Mouse (Mus musculus) bone marrow macrophage, adult 2 months (primary cell): ENCODE results near the gene Ubqln3.

Experiments
- CTCF ChIP-seq: IDR thresholded peaks from 2 replicates; pipeline ENCODE4 v1.5.1; 2012; ENCODE audit warnings: low read depth, mild to moderate bottlenecking, low read length, moderate library complexity
- POLR2A ChIP-seq: IDR thresholded peaks from 2 replicates; pipeline ENCODE4 v1.6.1; 2012; ENCODE audit warnings: mild to moderate bottlenecking, low read depth, low read length, borderline replicate concordance

DNA sequence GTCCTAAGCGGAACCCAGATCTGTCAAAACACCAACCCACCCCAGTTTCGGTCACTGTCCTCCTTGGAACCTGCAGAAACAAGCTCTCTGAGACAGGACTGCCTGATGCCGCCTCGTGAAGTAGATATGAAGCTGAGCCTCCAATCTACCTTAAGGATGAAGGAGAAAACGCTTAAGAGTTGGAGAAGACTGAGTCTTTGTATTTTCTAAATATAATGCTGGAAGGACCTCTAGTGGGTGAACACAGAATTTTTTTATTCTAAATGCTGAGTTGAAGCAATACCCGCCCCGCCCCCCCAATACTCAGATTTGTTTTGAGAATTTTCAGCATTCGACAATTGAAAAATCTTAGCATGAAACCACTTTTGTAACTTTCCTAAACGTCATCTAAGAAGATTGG lies 48.2 kb upstream of the Ubqln3 start:
- TF ChIP-seq CTCF: no peak
- TF ChIP-seq POLR2A: no peak
